ENCODE assay signal across 11 mouse cellular contexts in genomic region chr10:84230011-84230781, GRCm38 (mm10).
DNase-seq lines count a peak whose midpoint lies in the region; ATAC-seq and TF ChIP-seq lines count a peak whose summit lies in the region.
"Had no signal": no experiment of that assay in that cellular context is flagged by ENCODE, and none has a peak within 500 bp of the region (broad histone marks: within the 10 kb centered on the region; RNA-seq: fewer than 3 reads in every experiment).

No protein-coding gene starts in this region.

- 57% methylated on average over 18 of the region's 18 CpGs for WGBS in heart, embryonic 10.5 days
- 74% methylated on average over 18 of the region's 18 CpGs for WGBS in stomach, postnatal 0 days
- WGBS in forebrain, embryonic 14.5 days = 86% methylated on average over 18 of the region's 18 CpGs

- H3K4me2 ChIP-seq in stomach, postnatal 0 days (replicated peaks; ENCODE audit: low read depth) = no peak overlapping the region
- no peak overlapping the region for H3K4me2 ChIP-seq in forebrain, embryonic 14.5 days (ENCODE audit: low read length)

- H3K9ac ChIP-seq in stomach, postnatal 0 days (ENCODE audit: low read length) = no peak overlapping the region
- no peak overlapping the region for H3K9ac ChIP-seq in forebrain, embryonic 14.5 days (ENCODE audit: low read length)

- no peaks in the 10 kb centered on the region for H3K9me3 ChIP-seq in heart, embryonic 10.5 days
- H3K9me3 ChIP-seq in stomach, postnatal 0 days (ENCODE audit: control insufficient read depth, low read length) = no peaks in the 10 kb centered on the region
- H3K9me3 ChIP-seq in forebrain, embryonic 14.5 days (replicated peaks; ENCODE audit: control insufficient read depth, low read length) = no peaks in the 10 kb centered on the region

- TF ChIP-seq CTCF in stomach, postnatal 0 days (IDR thresholded peaks at IDR 0.05; ENCODE audit: low read depth) = no peak

- no peak for ATAC-seq in stomach, postnatal 0 days (ENCODE audit: low FRiP score, low TSS enrichment)
- ATAC-seq in forebrain, embryonic 14.5 days = no peak

- H3K4me1 ChIP-seq in heart, embryonic 10.5 days = peaks cover 12% of the 10 kb centered on the region
- H3K4me1 ChIP-seq in stomach, postnatal 0 days (replicated peaks; ENCODE audit: control insufficient read depth, insufficient read depth) = no peaks in the 10 kb centered on the region
- no peaks in the 10 kb centered on the region for H3K4me1 ChIP-seq in forebrain, embryonic 14.5 days (ENCODE audit: control insufficient read depth, insufficient read depth, low read length)

- no peaks in the 10 kb centered on the region for H3K27me3 ChIP-seq in heart, embryonic 10.5 days (ENCODE audit: insufficient read depth, poor library complexity, severe bottlenecking)
- no peaks in the 10 kb centered on the region for H3K27me3 ChIP-seq in stomach, postnatal 0 days (ENCODE audit: control insufficient read depth, insufficient read depth, low read length)
- no peaks in the 10 kb centered on the region for H3K27me3 ChIP-seq in forebrain, embryonic 14.5 days (replicated peaks; ENCODE audit: control insufficient read depth, insufficient read depth, low read length)

- peak overlapping the region; percentile 86 for H3K27ac ChIP-seq in heart, embryonic 10.5 days
- no peak overlapping the region for H3K27ac ChIP-seq in stomach, postnatal 0 days (replicated peaks)
- H3K27ac ChIP-seq in forebrain, embryonic 14.5 days (ENCODE audit: low read depth, low read length) = no peak overlapping the region

- DNase-seq in layer of hippocampus, adult 11-12 months (ENCODE audit: low spot score) = peak; percentile 21
- DNase-seq in layer of hippocampus, postnatal 25 days (ENCODE audit: extremely low spot score in 1 of 2, low spot score in 1 of 2) = no peak
- DNase-seq in adrenal gland, adult 2 months = peak; percentile 80
- DNase-seq in heart, embryonic 10.5 days (ENCODE audit: low spot score) = peak; percentile 86
- DNase-seq in layer of hippocampus, adult 9-10 months (ENCODE audit: low spot score) = peak; percentile 12
- no peak for DNase-seq in embryo, embryonic 10 days (ENCODE audit: low spot score)
- DNase-seq in stomach, postnatal 0 days (ENCODE audit: low spot score) = no peak
- DNase-seq in forebrain, embryonic 14.5 days (ENCODE audit: low spot score) = no peak
- DNase-seq: lung, adult 2 months; retina, postnatal 1 day; thymus, adult 18-20 months had no signal

- H3K4me3 ChIP-seq in heart, embryonic 10.5 days = peak overlapping the region; percentile 22; the same call in 1 of the 2 replicates
- H3K4me3 ChIP-seq in stomach, postnatal 0 days (ENCODE audit: low read depth, low read length) = no peak overlapping the region
- H3K4me3 ChIP-seq in forebrain, embryonic 14.5 days (ENCODE audit: low read depth, low read length) = no peak overlapping the region

- TF ChIP-seq EP300 in stomach, postnatal 0 days (optimal IDR thresholded peaks at IDR 0.05) = no peak

- H3K36me3 ChIP-seq in heart, embryonic 10.5 days = no peaks in the 10 kb centered on the region
- no peaks in the 10 kb centered on the region for H3K36me3 ChIP-seq in stomach, postnatal 0 days (ENCODE audit: control insufficient read depth, insufficient read depth, low read length)
- no peaks in the 10 kb centered on the region for H3K36me3 ChIP-seq in forebrain, embryonic 14.5 days (ENCODE audit: control insufficient read depth, insufficient read depth, low read length)

Comparison
In these comparisons a context has a peak if more than half of its experiments do, and no peak if none do; other contexts are left out.
1. DNase-seq: peak in layer of hippocampus, adult 11-12 months (single experiment), adrenal gland, adult 2 months (single experiment), heart, embryonic 10.5 days (single experiment) and layer of hippocampus, adult 9-10 months (single experiment); none in layer of hippocampus, postnatal 25 days (0 of 2), embryo, embryonic 10 days (single experiment), stomach, postnatal 0 days (single experiment) and forebrain, embryonic 14.5 days (single experiment).